Mouse (Mus musculus): ENCODE measurements at regions not wholly inside any gene's neighbourhood (a gene's known extent, or its start where the extent isn't known, plus 50 kb on each side); places are given as distances from the start of the nearest gene placed in this dataset.
"Not testable (repeated sequence)": the region's sequence is repeated elsewhere in the genome, so short reads cannot be mapped to it uniquely, and the experiment has no call there.

- DNase-seq = peak; percentile 16 to 20
- intact Hi-C loops (cut with DNase I) = no loop called here
Observed at GRCm38 (mm10) chr15:96031085-96031780, 240.6 kb downstream of the Ano6 start.

GRCm38 (mm10) chr15:96035273-96035672 is 244.6 kb downstream of the Ano6 start:
- no peak for DNase-seq
- intact Hi-C loops (cut with DNase I) = no loop called here

GRCm38 (mm10) chr15:96045561-96045960 is 241.8 kb upstream of the Arid2 start:
- intact Hi-C loops (cut with DNase I) = no loop called here
- DNase-seq = no peak

GRCm38 (mm10) chr15:96046651-96047050 is 240.7 kb upstream of the Arid2 start:
- intact Hi-C loops (cut with DNase I) = no loop called here
- DNase-seq = no peak

GRCm38 (mm10) chr15:96050416-96050815 is 236.9 kb upstream of the Arid2 start:
- intact Hi-C loops (cut with DNase I) = no loop called here
- DNase-seq = no peak

GRCm38 (mm10) chr15:96052586-96052985 is 234.7 kb upstream of the Arid2 start:
- DNase-seq = no peak
- intact Hi-C loops (cut with DNase I) = no loop called here

GRCm38 (mm10) chr15:96055361-96055760 is 232.0 kb upstream of the Arid2 start:
- DNase-seq = no peak
- intact Hi-C loops (cut with DNase I) = no loop called here

GRCm38 (mm10) chr15:96055796-96056473 is 231.4 kb upstream of the Arid2 start:
- no peak for DNase-seq
- intact Hi-C loops (cut with DNase I) = no loop called here

- intact Hi-C loops (cut with DNase I) = loop anchor here (2.0 kb wide), 1 partner anchor 47 kb away; no protein-coding TSS in a partner anchor
- no peak for DNase-seq
Observed at GRCm38 (mm10) chr15:96059623-96060022, 227.7 kb upstream of the Arid2 start.

GRCm38 (mm10) chr15:96064499-96065217 is 222.7 kb upstream of the Arid2 start:
- no peak for DNase-seq
- intact Hi-C loops (cut with DNase I) = no loop called here

- intact Hi-C loops (cut with DNase I) = no loop called here
- DNase-seq = no peak
Observed at GRCm38 (mm10) chr15:96075615-96076014, 211.7 kb upstream of the Arid2 start.

- no peak for DNase-seq
Observed at GRCm38 (mm10) chr15:96077756-96078155, 209.6 kb upstream of the Arid2 start.

GRCm38 (mm10) chr15:96078580-96078979 is 208.7 kb upstream of the Arid2 start:
- intact Hi-C loops (cut with DNase I) = no loop called here
- DNase-seq = no peak

More at GRCm38 (mm10) chr15:96077756-96078155, 209.6 kb upstream of the Arid2 start:
- intact Hi-C loops (cut with DNase I) = no loop called here

- DNase-seq = no peak
- intact Hi-C loops (cut with DNase I) = no loop called here
Observed at GRCm38 (mm10) chr15:96089676-96090075, 197.6 kb upstream of the Arid2 start.

GRCm38 (mm10) chr15:96096438-96096837 is 190.9 kb upstream of the Arid2 start:
- intact Hi-C loops (cut with DNase I) = no loop called here
- no peak for DNase-seq

- no peak for DNase-seq
- intact Hi-C loops (cut with DNase I) = no loop called here
Observed at GRCm38 (mm10) chr15:96098821-96099220, 188.5 kb upstream of the Arid2 start.

GRCm38 (mm10) chr15:96099844-96100640 is 187.3 kb upstream of the Arid2 start:
- intact Hi-C loops (cut with DNase I); DNase-seq: not testable (repeated sequence)

- intact Hi-C loops (cut with DNase I) = no loop called here
- no peak for DNase-seq
Observed at GRCm38 (mm10) chr15:96103737-96104136, 183.6 kb upstream of the Arid2 start.

- no peak for DNase-seq
- intact Hi-C loops (cut with DNase I) = loop anchor here (2.0 kb wide), 1 partner anchor 49 kb away; no protein-coding TSS in a partner anchor
Observed at GRCm38 (mm10) chr15:96107503-96107902, 179.8 kb upstream of the Arid2 start.

GRCm38 (mm10) chr15:96113091-96113490 is 174.2 kb upstream of the Arid2 start:
- intact Hi-C loops (cut with DNase I) = no loop called here
- DNase-seq = no peak

- no peak for DNase-seq
- intact Hi-C loops (cut with DNase I) = no loop called here
Observed at GRCm38 (mm10) chr15:96114616-96115015, 172.7 kb upstream of the Arid2 start.
